Mouse (Mus musculus): Measurements from ENCODE around the gene Vmn1r157. TPM values are rescaled to one million over a fixed set of nuclear protein-coding genes. Genes with fewer than 3 reads are reported as not detected.
"Not testable (repeated sequence)": the region's sequence is repeated elsewhere in the genome, so short reads cannot be mapped to it uniquely, and the experiment has no call there.

Gene Vmn1r157
- total RNA-seq (2021) = not detected

DNA sequence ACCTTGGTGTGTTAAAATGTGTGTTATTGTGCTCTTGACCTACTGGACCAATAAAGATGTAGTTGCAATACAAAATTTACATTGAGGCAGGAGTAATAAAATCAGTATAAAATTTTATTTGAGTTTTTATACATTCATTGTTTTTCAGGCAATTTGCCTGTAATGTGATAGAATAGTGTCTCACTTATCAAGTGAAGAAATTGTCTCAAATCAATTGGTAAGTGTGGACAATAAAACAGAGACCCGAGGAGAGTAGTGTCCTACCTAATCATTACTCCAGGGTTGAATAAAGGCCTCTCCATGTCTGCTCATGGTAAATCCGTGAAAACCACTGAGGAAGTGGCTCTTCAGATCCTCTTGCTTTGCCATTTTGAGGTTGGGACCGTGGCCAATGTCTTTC lies at the start of gene Vmn1r157:
TSS of gene Vmn1r157 (plus strand) at position 301 of the 400 bp plus-strand sequence.
- intact Hi-C loops (cut with DNase I); DNase-seq (ENCODE audit: low spot score in 2 of 2): not testable (repeated sequence)

DNA sequence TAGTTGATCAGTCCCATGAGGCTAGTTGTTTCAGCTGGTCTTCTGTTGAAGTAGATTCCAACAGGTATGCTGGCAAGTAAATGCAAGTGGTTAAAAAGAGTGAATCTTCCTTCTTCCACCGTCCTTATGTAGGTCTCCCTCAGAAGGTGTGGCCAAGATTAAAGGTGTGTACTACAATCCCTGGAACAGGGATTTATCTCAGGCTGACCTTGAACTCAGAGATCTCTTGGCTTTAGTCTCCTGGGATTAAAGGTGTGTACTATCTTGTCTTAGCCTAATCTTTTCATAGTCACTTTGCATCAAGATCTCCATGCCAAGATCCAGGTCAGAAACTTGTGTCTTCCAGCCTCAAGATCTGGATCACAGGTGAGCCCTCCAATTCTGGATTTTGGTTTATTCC lies 41.9 kb upstream of the Vmn1r157 start, which contains the start of gene Gm4567:
TSS of gene Gm4567 (minus strand) at position 101 of the 400 bp plus-strand sequence.
- DNase-seq (ENCODE audit: low spot score in 2 of 2); intact Hi-C loops (cut with DNase I): not testable (repeated sequence)

DNA sequence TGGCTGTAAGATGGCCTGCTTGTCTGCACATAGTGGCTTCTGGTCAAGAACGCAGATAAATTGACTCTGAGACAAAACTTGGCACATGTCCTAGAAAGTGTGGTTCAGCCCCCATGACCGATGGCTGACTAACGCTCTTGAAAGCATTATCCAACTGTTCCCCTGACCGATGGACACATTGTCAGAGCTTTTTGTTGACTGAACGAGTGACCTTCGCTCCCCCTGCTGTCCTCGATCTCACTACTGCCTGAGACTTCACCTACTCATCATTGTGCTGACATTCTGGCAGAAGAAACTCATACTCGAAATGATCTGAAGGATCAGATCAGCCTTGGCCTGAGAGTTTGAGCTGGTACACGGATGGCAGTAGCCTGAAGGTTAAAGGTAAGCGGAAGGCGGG lies 14.5 kb downstream of the Vmn1r157 start:
- DNase-seq (ENCODE audit: low spot score in 2 of 2); intact Hi-C loops (cut with DNase I): not testable (repeated sequence)

DNA sequence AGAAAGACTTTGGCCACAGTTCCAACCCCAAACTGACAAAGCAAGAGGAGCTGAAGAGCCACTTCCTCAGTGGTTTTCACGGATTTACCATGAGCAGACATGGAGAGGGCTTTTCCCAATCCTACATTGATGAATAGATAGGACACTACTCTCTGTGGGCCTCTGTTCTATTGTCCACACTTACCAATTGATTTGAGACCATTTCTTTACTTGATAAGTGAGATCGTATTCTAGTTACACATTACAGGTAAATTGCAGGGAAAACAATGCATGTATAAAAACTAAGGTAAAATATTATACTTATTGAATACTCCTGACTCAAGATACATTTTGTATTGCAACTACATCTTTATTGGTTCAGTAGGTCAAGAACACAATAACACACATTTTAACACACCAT lies 29.2 kb downstream of the Vmn1r157 start, which contains the start of gene Vmn1r158:
TSS of gene Vmn1r158 (minus strand) at position 101 of the 400 bp plus-strand sequence.
- DNase-seq (ENCODE audit: low spot score in 2 of 2); intact Hi-C loops (cut with DNase I): not testable (repeated sequence)

Other genes starting within 250 kb of the Vmn1r157 start
- not detected for gene Vmn1r152, start 238.7 kb upstream of the Vmn1r157 start, total RNA-seq (2021)
- gene Gm8677, start 226.8 kb upstream of the Vmn1r157 start, total RNA-seq (2021) = not detected
- gene Gm4201, start 196.4 kb upstream of the Vmn1r157 start, total RNA-seq (2021) = not detected
- gene Gm4565, start 173.6 kb upstream of the Vmn1r157 start, total RNA-seq (2021) = not detected
- not detected for gene Vmn1r155, start 103.7 kb upstream of the Vmn1r157 start, total RNA-seq (2021)
- not detected for gene Gm8693, start 69.4 kb upstream of the Vmn1r157 start, total RNA-seq (2021)
- not detected for gene Gm4567, start 42.0 kb upstream of the Vmn1r157 start, total RNA-seq (2021)
- not detected for gene Vmn1r158, start 29.1 kb downstream of the Vmn1r157 start, total RNA-seq (2021)
- not detected for gene Vmn1r159, start 81.9 kb downstream of the Vmn1r157 start, total RNA-seq (2021)
- not detected for gene Vmn1r160, start 109.5 kb downstream of the Vmn1r157 start, total RNA-seq (2021)
- gene Gm4214, start 223.0 kb downstream of the Vmn1r157 start, total RNA-seq (2021) = not detected

Data from left cerebral cortex, postnatal 25 days (tissue).